Mouse (Mus musculus): ENCODE measurements around the gene Cggbp1. TPM values are rescaled to one million over a fixed set of nuclear protein-coding genes. Genes with fewer than 3 reads are reported as not detected.
"Not testable (repeated sequence)": the region's sequence is repeated elsewhere in the genome, so short reads cannot be mapped to it uniquely, and the experiment has no call there.

Cggbp1 gene
- polyA plus RNA-seq, 1 experiment from 2014 or later: 132 TPM

DNA sequence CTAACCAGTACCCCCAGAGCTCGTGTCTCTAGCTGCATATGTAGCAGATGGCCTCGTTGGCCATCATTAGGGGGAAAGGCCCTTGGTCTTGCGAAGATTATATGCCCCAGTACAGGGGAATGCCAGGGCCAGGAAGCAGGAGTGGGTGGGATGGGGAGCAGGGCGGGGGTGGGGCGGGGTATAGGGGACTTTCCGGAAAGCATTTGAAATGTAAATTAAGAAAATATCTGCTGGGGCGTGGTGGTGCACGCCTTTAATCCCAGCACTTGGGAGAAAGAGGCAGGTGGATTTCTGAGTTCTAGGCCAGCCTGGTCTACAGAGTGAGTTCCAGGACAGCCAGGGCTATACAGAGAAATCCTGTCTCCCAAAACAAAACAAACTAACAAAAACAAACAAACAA lies 14.0 kb downstream of the Cggbp1 start:
- H3K27ac ChIP-seq (ENCODE audit: low read depth, low read length); ATAC-seq (replicated peaks; ENCODE audit: low FRiP score); H3K9ac ChIP-seq (ENCODE audit: low read length); DNase-seq (ENCODE audit: low spot score); H3K27me3 ChIP-seq (ENCODE audit: control insufficient read depth, insufficient read depth, low read length); H3K9me3 ChIP-seq (ENCODE audit: control insufficient read depth, low read length); H3K4me1 ChIP-seq (replicated peaks; ENCODE audit: control insufficient read depth, insufficient read depth, low read length); H3K4me2 ChIP-seq (ENCODE audit: low read depth, low read length, severe bottlenecking); H3K36me3 ChIP-seq (ENCODE audit: control insufficient read depth, insufficient read depth, low read length); H3K4me3 ChIP-seq (ENCODE audit: low read depth, low read length): not testable (repeated sequence)
- WGBS: 82% methylated on average over 8 of the region's 8 CpGs

DNA sequence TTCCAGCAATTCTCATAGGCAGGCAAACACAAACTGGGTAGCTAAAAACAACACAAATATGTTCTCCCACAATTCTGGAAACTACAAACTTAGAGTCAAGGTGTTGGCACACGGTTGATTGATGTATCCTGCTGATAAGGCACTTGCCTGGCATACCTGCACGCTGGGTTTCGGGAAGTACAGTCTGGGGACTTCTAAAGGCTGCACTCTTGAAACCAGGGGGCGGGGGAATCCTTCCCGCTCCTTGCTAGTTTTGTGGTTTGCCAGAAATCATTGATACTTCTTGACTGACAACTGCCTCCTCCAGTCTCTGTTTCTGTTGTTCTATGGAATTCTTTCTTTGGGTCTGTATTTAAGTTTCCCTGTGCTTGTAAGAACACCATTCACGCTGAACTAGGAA lies 16.8 kb downstream of the Cggbp1 start:
- H3K4me1 ChIP-seq (replicated peaks; ENCODE audit: control insufficient read depth, insufficient read depth, low read length): no peaks in the 10 kb centered on the region
- WGBS: 75% methylated on average over 6 of the region's 6 CpGs
- no peak overlapping the region for H3K4me3 ChIP-seq (ENCODE audit: low read depth, low read length)
- no peak for ATAC-seq (replicated peaks; ENCODE audit: low FRiP score)
- H3K9me3 ChIP-seq (ENCODE audit: control insufficient read depth, low read length): no peaks in the 10 kb centered on the region
- no peak overlapping the region for H3K27ac ChIP-seq (ENCODE audit: low read depth, low read length)
- no peak for DNase-seq (ENCODE audit: low spot score)
- no peak overlapping the region for H3K4me2 ChIP-seq (ENCODE audit: low read depth, low read length, severe bottlenecking)
- H3K9ac ChIP-seq (ENCODE audit: low read length): no peak overlapping the region
- H3K36me3 ChIP-seq (ENCODE audit: control insufficient read depth, insufficient read depth, low read length): no peaks in the 10 kb centered on the region
- no peaks in the 10 kb centered on the region for H3K27me3 ChIP-seq (ENCODE audit: control insufficient read depth, insufficient read depth, low read length)

DNA sequence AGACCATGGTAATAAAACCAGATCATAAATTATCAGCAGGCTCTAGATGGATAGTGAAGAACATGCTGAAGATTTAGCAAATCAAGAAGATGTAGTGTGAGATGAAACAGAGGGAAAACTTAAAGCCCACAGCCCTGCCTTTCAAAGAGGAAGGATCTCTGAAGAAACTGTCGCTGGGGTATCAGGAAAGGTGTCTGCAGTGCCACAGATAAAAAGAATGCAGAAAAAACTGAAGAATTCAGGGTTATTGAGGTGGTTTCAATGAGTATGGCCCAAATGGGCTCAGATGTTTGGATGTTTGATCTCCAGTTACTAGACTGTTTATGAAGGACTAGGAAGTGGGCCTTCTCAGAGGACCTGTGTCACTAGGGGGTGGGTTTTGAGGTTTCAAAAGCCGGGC lies 17.8 kb downstream of the Cggbp1 start:
- Histone ChIP-seq H3K4me3 (ENCODE audit: low read depth, low read length) (no peak overlapping the region), H3K9me3 (ENCODE audit: control insufficient read depth, low read length) (no peaks in the 10 kb centered on the region), H3K4me2 (ENCODE audit: low read depth, low read length, severe bottlenecking) (no peak overlapping the region), H3K9ac (ENCODE audit: low read length) (no peak overlapping the region), H3K27me3 (ENCODE audit: control insufficient read depth, insufficient read depth, low read length) (no peaks in the 10 kb centered on the region), H3K36me3 (ENCODE audit: control insufficient read depth, insufficient read depth, low read length) (no peaks in the 10 kb centered on the region), H3K27ac (ENCODE audit: low read depth, low read length) (no peak overlapping the region), H3K4me1 (replicated peaks; ENCODE audit: control insufficient read depth, insufficient read depth, low read length) (no peaks in the 10 kb centered on the region)
- ATAC-seq (replicated peaks; ENCODE audit: low FRiP score) (no peak), DNase-seq (ENCODE audit: low spot score) (no peak)
- 87% methylated on average over 2 of the region's 2 CpGs for WGBS

DNA sequence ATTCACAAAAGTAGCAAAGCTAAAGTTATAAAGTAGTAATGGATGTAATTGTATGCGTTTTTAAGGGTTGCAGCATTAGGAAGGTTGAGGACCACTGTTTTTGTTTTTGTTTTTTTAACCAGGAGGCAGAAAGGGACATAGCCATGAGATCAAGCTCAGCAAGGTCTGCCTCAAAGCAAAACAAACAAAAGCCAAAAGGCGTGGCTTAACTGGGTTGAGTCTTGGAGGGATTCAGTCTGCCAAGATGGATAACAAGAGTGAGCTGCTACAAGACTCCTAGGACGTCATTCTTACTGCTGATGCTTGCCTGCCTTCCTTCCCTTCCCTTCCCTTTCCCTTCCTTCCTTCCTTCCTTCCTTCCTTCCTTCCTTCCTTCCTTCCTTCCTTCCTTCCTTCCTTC lies 20.5 kb downstream of the Cggbp1 start:
- no peak overlapping the region for H3K9ac ChIP-seq (ENCODE audit: low read length)
- ATAC-seq (replicated peaks; ENCODE audit: low FRiP score): no peak
- H3K36me3 ChIP-seq (ENCODE audit: control insufficient read depth, insufficient read depth, low read length): no peaks in the 10 kb centered on the region
- no peak for DNase-seq (ENCODE audit: low spot score)
- H3K4me2 ChIP-seq (ENCODE audit: low read depth, low read length, severe bottlenecking): no peak overlapping the region
- no peak overlapping the region for H3K4me3 ChIP-seq (ENCODE audit: low read depth, low read length)
- no peak overlapping the region for H3K27ac ChIP-seq (ENCODE audit: low read depth, low read length)
- no peaks in the 10 kb centered on the region for H3K27me3 ChIP-seq (ENCODE audit: control insufficient read depth, insufficient read depth, low read length)
- H3K9me3 ChIP-seq (ENCODE audit: control insufficient read depth, low read length): no peaks in the 10 kb centered on the region
- H3K4me1 ChIP-seq (replicated peaks; ENCODE audit: control insufficient read depth, insufficient read depth, low read length): no peaks in the 10 kb centered on the region
- 24% methylated on average over 3 of the region's 3 CpGs for WGBS

DNA sequence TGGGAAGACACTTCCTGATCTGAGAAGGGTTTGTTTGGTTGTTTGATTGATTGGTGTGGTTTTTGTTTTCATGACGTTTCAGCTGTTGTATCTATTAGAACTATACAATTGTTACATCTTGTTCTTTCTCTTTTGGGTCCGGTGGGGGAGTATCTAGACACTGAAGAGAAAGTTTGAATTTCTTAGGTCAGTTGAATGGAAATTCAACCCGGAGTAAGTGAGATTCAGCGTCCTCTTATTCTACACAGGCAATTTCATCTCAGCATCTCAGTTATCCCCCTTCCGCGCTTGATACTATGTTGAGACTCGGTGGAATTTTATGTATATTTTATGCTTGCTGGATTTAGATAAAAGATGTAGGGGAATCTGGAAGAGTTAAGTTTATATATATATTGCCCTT lies 21.0 kb downstream of the Cggbp1 start:
- H3K4me3 ChIP-seq (ENCODE audit: low read depth, low read length): no peak overlapping the region
- no peaks in the 10 kb centered on the region for H3K4me1 ChIP-seq (replicated peaks; ENCODE audit: control insufficient read depth, insufficient read depth, low read length)
- 16% methylated on average over 7 of the region's 7 CpGs for WGBS
- no peaks in the 10 kb centered on the region for H3K9me3 ChIP-seq (ENCODE audit: control insufficient read depth, low read length)
- no peaks in the 10 kb centered on the region for H3K27me3 ChIP-seq (ENCODE audit: control insufficient read depth, insufficient read depth, low read length)
- H3K9ac ChIP-seq (ENCODE audit: low read length): no peak overlapping the region
- H3K36me3 ChIP-seq (ENCODE audit: control insufficient read depth, insufficient read depth, low read length): no peaks in the 10 kb centered on the region
- H3K27ac ChIP-seq (ENCODE audit: low read depth, low read length): no peak overlapping the region
- DNase-seq (ENCODE audit: low spot score) (no peak), ATAC-seq (replicated peaks; ENCODE audit: low FRiP score) (no peak)
- peak overlapping the region; percentile 41 for H3K4me2 ChIP-seq (ENCODE audit: low read depth, low read length, severe bottlenecking)

DNA sequence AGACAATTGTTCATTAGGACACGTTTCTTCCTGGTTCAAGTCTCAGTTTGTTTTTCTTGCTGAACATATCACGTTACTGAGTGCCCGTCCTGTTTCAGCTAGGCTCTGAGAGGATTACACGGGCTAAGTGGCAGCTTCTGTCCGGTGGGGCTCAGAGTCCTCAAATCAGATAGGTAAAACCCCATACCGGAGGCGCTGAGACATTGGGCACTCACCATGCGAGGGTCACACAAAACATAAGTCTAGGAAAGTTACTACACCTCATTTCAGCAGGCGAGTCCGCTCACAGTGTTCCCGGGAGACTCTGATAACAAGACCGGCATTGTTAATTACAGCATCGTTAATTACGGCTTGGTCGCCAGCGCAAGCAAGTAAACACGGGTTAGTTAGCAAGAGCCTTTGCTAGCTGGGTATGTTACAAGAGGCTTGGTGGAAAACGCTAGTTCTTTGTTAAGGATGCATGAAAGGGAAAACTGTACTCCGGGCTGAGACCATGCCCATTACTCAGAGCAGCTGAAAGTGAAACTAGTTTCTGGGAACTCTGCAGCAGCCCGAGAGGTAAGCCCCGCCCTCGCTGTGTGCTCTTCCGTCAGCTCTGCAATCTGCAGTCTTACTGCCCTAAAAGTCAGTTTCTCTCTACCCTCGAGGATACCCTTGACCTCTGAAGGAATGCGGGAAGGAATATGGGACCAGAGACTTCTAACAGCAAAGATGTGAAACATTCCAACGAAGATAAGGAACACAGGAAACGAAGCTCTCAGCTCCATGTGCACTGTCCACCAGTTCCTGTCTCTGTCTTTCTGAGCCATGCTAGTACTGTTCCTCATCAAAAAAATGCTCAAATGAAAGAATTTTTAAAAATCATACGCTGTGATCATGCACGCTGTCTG lies 21.9 kb downstream of the Cggbp1 start:
- Histone ChIP-seq H3K4me3 (ENCODE audit: low read depth, low read length) (peak overlapping the region; percentile 61), H3K9ac (ENCODE audit: low read length) (peak overlapping the region; percentile 73), H3K27ac (ENCODE audit: low read depth, low read length) (peak overlapping the region; percentile 70), H3K36me3 (ENCODE audit: control insufficient read depth, insufficient read depth, low read length) (no peaks in the 10 kb centered on the region), H3K27me3 (ENCODE audit: control insufficient read depth, insufficient read depth, low read length) (no peaks in the 10 kb centered on the region), H3K4me2 (ENCODE audit: low read depth, low read length, severe bottlenecking) (peak overlapping the region; percentile 61), H3K9me3 (ENCODE audit: control insufficient read depth, low read length) (no peaks in the 10 kb centered on the region), H3K4me1 (replicated peaks; ENCODE audit: control insufficient read depth, insufficient read depth, low read length) (no peaks in the 10 kb centered on the region)
- peak; percentile 71 for DNase-seq (ENCODE audit: low spot score)
- WGBS: 4% methylated on average over 29 of the region's 29 CpGs
- ATAC-seq (replicated peaks; ENCODE audit: low FRiP score): peak; percentile 95

DNA sequence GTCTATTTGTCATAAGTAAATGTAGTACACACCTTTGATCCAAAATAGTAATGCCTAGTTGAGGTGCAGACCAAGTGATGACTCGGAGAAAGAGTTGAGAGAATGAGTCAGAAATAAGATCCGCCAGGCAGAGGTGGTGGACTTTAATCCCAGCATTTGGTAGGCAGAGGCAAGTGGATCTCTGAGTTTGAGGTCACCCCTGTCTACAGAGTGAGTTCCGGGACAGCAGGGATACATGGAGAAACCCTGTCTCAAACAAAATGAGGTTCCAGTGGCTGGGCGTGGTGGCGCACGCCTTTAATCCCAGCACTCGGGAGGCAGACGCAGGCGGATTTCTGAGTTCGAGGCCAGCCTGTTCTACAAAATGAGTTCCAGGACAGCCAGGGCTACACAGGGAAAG lies 23.6 kb downstream of the Cggbp1 start:
- Histone ChIP-seq H3K4me2 (ENCODE audit: low read depth, low read length, severe bottlenecking) (no peak overlapping the region), H3K9ac (ENCODE audit: low read length) (no peak overlapping the region), H3K27me3 (ENCODE audit: control insufficient read depth, insufficient read depth, low read length) (no peaks in the 10 kb centered on the region), H3K27ac (ENCODE audit: low read depth, low read length) (no peak overlapping the region), H3K36me3 (ENCODE audit: control insufficient read depth, insufficient read depth, low read length) (no peaks in the 10 kb centered on the region), H3K4me3 (ENCODE audit: low read depth, low read length) (no peak overlapping the region), H3K4me1 (replicated peaks; ENCODE audit: control insufficient read depth, insufficient read depth, low read length) (no peaks in the 10 kb centered on the region), H3K9me3 (ENCODE audit: control insufficient read depth, low read length) (no peaks in the 10 kb centered on the region)
- ATAC-seq (replicated peaks; ENCODE audit: low FRiP score): no peak
- DNase-seq (ENCODE audit: low spot score): no peak
- WGBS: 97% methylated on average over 10 of the region's 10 CpGs

DNA sequence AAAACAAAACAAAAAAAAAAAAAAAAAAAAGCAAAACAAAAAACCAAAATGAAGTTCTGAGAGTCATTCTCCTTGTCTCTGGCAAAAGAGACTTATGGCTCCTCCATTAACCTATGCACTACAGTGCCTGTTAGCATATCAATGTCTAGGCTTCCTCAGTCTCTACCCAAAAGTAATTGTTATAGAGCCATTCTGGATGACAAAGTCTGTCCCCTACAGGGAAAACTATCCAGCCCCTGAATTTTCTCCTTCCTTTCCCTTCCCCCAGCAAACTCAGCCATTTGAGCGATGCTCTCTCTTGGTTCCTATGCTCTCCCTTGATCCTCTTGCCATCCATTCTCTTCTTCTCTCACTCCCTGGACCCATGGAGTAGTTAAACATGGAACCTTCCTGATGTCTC lies 24.0 kb downstream of the Cggbp1 start:
- no peak for DNase-seq (ENCODE audit: low spot score)
- 89% methylated on average over 1 of the region's 1 CpGs for WGBS

More for the DNA sequence above, 24.0 kb downstream of the Cggbp1 start:
- Histone ChIP-seq H3K9me3 (ENCODE audit: control insufficient read depth, low read length) (no peaks in the 10 kb centered on the region), H3K27ac (ENCODE audit: low read depth, low read length) (no peak overlapping the region), H3K27me3 (ENCODE audit: control insufficient read depth, insufficient read depth, low read length) (no peaks in the 10 kb centered on the region), H3K9ac (ENCODE audit: low read length) (no peak overlapping the region), H3K4me3 (ENCODE audit: low read depth, low read length) (no peak overlapping the region), H3K4me1 (replicated peaks; ENCODE audit: control insufficient read depth, insufficient read depth, low read length) (no peaks in the 10 kb centered on the region), H3K4me2 (ENCODE audit: low read depth, low read length, severe bottlenecking) (no peak overlapping the region), H3K36me3 (ENCODE audit: control insufficient read depth, insufficient read depth, low read length) (no peaks in the 10 kb centered on the region)
- ATAC-seq (replicated peaks; ENCODE audit: low FRiP score): no peak

Measured in forebrain, embryonic 11.5 days (tissue).